Mouse (Mus musculus) midbrain, embryonic 10.5 days (tissue): ENCODE data around the gene Inpp5k. TPM values are rescaled to one million over a fixed set of nuclear protein-coding genes. Genes with fewer than 3 reads are reported as not detected.

Experiments
- DNase-seq: peaks from one replicate; pipeline ENCODE4 v3.0.0-alpha.2; 2017; ENCODE audit warnings: low spot score
- H3K27ac ChIP-seq: fragments of 300-500 bp; sonication (generic); replicated peaks from 2 replicates; pipeline ENCODE4 v1.5.1; 2016; ENCODE audit warnings: mild to moderate bottlenecking
- H3K27me3 ChIP-seq: fragments of 300-500 bp; sonication (generic); 2 replicates; pipeline ENCODE4 v1.6.1; 2016; ENCODE audit warnings: low read depth, mild to moderate bottlenecking; ENCODE audit not compliant: poor library complexity, severe bottlenecking
- H3K36me3 ChIP-seq: fragments of 300-500 bp; sonication (generic); 2 replicates; pipeline ENCODE4 v1.6.1; 2016; ENCODE audit warnings: mild to moderate bottlenecking, moderate library complexity
- H3K4me1 ChIP-seq: fragments of 300-500 bp; sonication (generic); 2 replicates; pipeline ENCODE4 v1.6.1; 2016
- H3K4me3 ChIP-seq: fragments of 300-500 bp; sonication (generic); 2 replicates; pipeline ENCODE4 v1.5.1; 2016; ENCODE audit warnings: mild to moderate bottlenecking, moderate library complexity
- H3K9me3 ChIP-seq: fragments of 300-500 bp; sonication (generic); replicated peaks from 2 replicates; pipeline ENCODE4 v1.6.1; 2016; ENCODE audit warnings: mild to moderate bottlenecking
- WGBS: fragments of 180-500 bp; shearing (Covaris S2); methylation state at CpG from one replicate; pipeline ENCODE4 v1.1.7; 2016; 5-methylcytosine and 5-hydroxymethylcytosine counted together
- polyA plus RNA-seq: library from polyadenylated mRNA; unstranded; fragments of >200 nt; fragmentation: Nextera tagmentation; extraction: Ambion mirVana; gene quantifications from 2 replicates; pipeline ENCODE4 v1.2.1, GENCODE M21; 2016

The Inpp5k gene
- 19.6 and 23.8 TPM in 2 replicates for polyA plus RNA-seq

DNA sequence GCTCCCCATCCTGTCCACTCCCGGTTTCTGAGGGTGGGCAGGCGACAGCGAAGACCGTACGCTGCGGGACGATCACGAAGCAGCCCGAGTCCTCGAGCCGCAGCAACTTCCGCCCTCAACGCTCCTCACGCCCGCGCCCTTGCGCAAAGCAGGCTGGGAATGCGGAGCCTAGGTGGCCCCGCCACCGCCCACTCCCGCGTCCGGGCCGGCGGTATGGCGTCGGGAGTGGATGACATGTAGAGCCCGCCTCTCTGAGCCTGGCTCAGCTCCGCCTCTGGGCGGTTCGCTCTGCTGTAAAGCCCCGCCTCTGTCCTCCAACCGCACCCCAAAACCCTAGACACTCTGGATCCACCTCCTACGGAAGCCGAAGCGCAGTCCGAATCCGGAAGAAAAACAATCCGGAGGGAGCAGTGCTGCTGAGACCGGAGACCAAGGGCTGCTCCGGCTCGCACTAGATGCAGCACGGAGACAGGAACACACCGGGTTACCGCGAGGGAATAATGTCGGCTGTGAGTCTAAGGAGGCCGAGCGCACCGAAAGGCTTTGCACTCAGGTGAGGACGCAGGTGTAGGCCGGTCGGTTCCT, at the start of gene Inpp5k:
Gene Inpp5k, plus strand, starts transcription at position 344 of the 585 bp plus-strand sequence.
- DNase-seq, result peak; percentile 94
- H3K27me3 ChIP-seq, result no peaks in the 10 kb centered on the region
- H3K27ac ChIP-seq, result peak within 1 kb of the TSS; percentile 89
- H3K4me1 ChIP-seq, result peaks cover 32% of the 10 kb centered on the region
- H3K36me3 ChIP-seq, result peaks cover 31% of the 10 kb centered on the region
- WGBS, result under 1% methylated on average over 53 of the region's 53 CpGs
- H3K9me3 ChIP-seq, result no peaks in the 10 kb centered on the region
- peak within 1 kb of the TSS; percentile 79 for H3K4me3 ChIP-seq

DNA sequence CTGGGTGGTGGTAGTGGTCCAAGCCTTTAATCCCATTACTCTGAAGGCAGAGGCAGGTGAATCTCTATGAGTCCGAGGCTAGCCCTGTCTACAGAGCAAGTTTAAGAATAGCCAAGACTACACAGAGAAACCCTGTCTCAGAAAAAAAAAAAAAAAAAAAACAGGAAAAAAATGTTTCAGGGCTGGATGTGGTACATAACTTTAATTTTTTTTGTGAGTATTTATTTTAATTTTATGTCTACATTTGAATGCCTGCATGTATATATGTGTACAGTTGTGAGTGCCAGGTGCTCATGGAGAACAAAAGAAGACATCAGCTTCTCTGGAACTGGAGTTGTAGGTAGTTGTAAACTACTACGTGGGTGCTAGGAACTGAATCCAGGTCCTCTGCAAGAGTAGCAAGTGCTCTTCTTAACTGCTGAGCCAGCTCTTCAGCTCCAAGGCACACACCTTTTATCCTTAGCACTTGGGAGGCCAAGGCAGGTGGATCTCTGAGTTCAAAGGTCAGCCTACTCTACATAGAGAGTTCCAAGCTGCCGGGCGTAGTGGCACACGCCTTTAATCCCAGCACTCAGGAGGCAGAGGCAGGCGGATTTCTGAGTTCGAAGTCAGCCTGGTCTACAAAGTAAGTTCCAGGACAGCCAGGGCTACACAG, 49.2 kb upstream of the Inpp5k start:
- 93% methylated on average over 7 of the region's 7 CpGs for WGBS
- no peaks in the 10 kb centered on the region for H3K36me3 ChIP-seq
- H3K4me3 ChIP-seq, result no peak overlapping the region
- H3K4me1 ChIP-seq, result no peaks in the 10 kb centered on the region
- H3K27ac ChIP-seq, result no peak overlapping the region
- H3K27me3 ChIP-seq, result no peaks in the 10 kb centered on the region
- H3K9me3 ChIP-seq, result no peaks in the 10 kb centered on the region
- no peak for DNase-seq

DNA sequence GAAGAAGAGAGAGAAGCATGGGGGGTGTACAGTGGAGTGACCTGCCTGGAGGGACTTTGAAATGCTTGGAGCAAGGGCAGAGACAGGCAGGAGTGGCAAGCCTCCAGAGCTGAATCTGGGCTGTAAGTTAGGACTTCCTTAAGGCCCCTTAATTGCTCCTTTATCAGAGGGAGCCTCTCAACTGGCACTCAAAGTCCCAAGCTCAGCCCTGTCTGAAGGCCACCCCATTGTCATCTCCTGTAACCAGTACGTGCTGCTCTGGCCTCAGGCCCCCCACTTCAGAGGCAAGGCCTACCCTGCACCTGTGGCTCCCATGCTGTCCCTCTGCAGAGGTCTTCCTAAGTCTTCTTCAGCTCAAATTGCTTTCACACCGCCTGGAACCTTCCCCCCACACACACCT, 47.3 kb upstream of the Inpp5k start:
- H3K4me3 ChIP-seq, result no peak overlapping the region
- no peak for DNase-seq
- 75% methylated on average over 2 of the region's 2 CpGs for WGBS
- no peaks in the 10 kb centered on the region for H3K36me3 ChIP-seq
- peaks cover 14% of the 10 kb centered on the region for H3K4me1 ChIP-seq
- no peaks in the 10 kb centered on the region for H3K9me3 ChIP-seq
- H3K27ac ChIP-seq, result no peak overlapping the region
- H3K27me3 ChIP-seq, result no peaks in the 10 kb centered on the region

DNA sequence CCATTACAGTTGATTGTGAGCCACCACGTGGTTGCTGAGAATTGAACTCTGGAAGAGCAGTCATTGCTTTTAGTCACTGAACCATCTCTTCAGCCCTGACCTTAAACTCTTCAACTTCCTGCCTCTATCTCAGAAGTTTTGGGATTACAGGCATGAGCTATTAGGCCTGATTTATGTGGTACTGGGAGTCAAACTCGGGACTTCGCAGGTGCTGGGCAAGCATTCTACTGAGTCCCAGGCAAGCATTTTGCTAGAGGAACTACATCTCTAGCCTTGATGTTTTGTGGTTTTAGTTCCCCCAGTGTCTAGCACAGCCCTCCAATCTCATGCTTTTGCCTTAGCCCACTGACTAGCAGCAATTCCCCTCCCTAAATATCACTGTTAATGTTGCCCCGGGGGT, 45.7 kb upstream of the Inpp5k start:
- Histone ChIP-seq H3K4me3 (no peak overlapping the region), H3K4me1 (peaks cover 28% of the 10 kb centered on the region), H3K9me3 (no peaks in the 10 kb centered on the region), H3K27me3 (no peaks in the 10 kb centered on the region), H3K27ac (no peak overlapping the region), H3K36me3 (no peaks in the 10 kb centered on the region)
- no peak for DNase-seq
- 84% methylated on average over 4 of the region's 4 CpGs for WGBS

DNA sequence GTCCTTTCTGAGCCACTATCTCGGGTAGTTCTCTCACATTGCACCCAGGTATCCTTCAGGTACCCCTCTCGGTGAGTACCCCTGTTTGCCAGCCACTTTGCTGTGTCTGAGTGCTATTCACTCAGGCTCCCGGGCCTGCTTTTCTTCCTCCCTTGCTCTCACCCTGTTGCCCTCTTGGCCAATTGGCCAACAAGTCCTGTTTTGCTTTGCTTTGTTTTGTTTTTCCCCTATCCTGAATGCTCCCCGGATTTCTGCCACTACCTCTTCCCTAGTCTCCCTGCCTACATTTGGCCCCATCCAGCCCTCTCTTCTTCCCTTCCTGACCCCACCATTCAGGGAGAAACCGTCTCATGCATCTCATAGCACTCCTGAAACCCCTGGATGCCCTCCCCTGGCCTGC, 44.8 kb upstream of the Inpp5k start:
- WGBS, result 81% methylated on average over 5 of the region's 5 CpGs
- H3K36me3 ChIP-seq, result 0 out of 2 replicates have a peak, but pooled peaks cover 3% of the 10 kb centered on the region
- H3K27me3 ChIP-seq, result no peaks in the 10 kb centered on the region
- H3K9me3 ChIP-seq, result no peaks in the 10 kb centered on the region
- DNase-seq, result no peak
- peaks cover 32% of the 10 kb centered on the region for H3K4me1 ChIP-seq
- no peak overlapping the region for H3K4me3 ChIP-seq
- H3K27ac ChIP-seq, result no peak overlapping the region

DNA sequence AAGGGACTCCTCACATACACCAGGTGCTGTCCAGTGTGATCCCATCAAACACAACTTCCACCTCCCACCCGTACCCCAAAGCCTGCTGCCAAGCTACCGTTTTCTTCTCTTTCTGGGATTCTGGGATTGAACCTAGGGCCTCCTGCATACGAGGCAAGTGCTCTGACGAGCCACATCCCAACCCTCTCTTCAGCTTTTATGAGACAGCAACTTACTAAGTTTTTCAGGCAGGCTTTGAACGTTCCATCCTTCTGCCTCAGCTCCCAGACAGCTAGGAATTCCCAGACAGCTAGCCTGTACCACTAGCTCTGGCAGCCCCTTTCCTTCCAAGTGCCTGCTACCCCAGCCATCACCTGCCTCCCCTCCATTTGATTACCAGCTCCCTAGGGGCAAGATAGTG, 43.8 kb upstream of the Inpp5k start:
- H3K4me3 ChIP-seq, result peak overlapping the region; percentile 69; the same call in 1 of the 2 replicates
- H3K36me3 ChIP-seq, result peaks cover 13% of the 10 kb centered on the region
- H3K27me3 ChIP-seq, result no peaks in the 10 kb centered on the region
- H3K27ac ChIP-seq, result peak overlapping the region; percentile 92
- peaks cover 32% of the 10 kb centered on the region for H3K4me1 ChIP-seq
- no peak for DNase-seq
- WGBS, result 87% methylated on average over 5 of the region's 5 CpGs
- no peaks in the 10 kb centered on the region for H3K9me3 ChIP-seq

DNA sequence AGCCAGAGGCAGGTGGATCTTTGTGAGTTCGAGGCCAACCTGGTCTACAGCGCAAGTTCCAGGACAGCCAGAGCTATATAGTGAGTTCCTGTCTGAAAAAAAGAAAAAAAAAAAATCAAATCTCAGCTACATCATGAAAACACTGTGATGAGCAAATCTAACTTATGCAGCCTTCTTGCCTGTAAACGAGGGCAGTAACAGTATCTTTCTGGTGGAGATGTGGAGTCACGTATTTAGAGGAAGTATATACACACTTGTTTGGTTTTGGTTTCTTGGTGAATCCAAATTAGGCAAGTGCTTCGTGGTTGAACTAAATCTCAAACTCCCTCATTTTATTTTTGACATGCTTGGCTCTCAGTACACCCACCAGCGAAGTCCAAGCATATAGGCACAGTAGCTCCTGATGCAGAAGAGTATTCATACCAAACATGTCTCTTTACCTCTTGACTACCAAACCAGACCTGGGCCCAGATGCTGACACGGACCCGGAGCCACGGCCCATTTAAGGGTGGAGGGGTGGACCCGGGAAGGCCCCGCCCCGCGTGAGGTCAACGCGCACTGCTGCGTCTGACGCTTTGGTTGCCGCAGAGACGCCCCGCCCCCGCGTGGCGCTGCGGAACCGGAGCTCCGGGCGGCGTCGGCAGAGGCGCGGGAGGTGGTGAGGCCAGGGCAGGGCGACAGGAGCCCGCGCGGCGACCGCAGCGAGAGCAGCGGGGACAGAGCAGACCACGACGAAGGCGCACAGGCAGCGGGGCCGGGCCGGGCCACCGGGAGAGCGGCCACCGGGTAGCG, 43.1 kb upstream of the Inpp5k start, which contains the start of gene Pitpna:
Gene Pitpna, plus strand, starts transcription at position 605 of the 792 bp plus-strand sequence.
- H3K4me3 ChIP-seq, result peak within 1 kb of the TSS; percentile 69
- peaks cover 32% of the 10 kb centered on the region for H3K4me1 ChIP-seq
- H3K36me3 ChIP-seq, result peaks cover 20% of the 10 kb centered on the region
- no peaks in the 10 kb centered on the region for H3K27me3 ChIP-seq
- WGBS, result 6% methylated on average over 49 of the region's 49 CpGs
- H3K27ac ChIP-seq, result peak within 1 kb of the TSS; percentile 92
- no peaks in the 10 kb centered on the region for H3K9me3 ChIP-seq
- peak; percentile 91 for DNase-seq

DNA sequence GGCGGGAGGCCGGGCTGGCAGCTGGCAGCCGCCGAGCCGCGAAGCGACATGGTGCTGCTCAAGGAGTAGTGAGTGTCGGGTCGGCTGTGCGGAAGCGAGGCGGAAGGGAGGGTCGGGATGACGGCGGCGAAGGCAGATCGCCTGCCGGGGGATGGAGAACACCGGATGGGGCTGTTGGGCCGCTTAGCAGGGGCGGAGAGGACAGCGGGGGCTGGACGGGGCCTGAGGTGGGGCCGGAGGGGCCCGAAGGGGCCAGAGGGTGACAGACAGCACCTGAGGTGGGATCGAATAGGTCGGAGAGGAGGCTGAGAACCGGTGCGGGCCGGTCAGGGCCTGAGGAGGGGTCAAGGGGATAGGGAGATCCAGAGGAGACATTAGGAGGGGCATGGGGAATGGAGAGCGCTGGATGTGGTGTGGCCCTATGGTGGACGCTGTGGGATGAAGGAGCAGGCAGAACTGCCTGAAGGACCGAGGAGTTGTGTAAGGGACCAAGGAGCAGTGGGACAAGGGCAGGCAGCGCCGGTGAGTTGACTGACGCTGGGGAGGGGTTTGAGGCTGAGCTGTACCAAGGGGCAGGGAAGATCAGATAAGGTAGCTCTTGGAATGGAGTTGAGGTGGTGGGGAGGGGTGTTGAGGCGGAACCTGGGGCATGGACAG, 42.4 kb upstream of the Inpp5k start:
- Histone ChIP-seq H3K4me1 (peaks cover 32% of the 10 kb centered on the region), H3K27ac (peak overlapping the region; percentile 92), H3K4me3 (peak overlapping the region; percentile 69), H3K36me3 (peaks cover 27% of the 10 kb centered on the region), H3K9me3 (no peaks in the 10 kb centered on the region), H3K27me3 (no peaks in the 10 kb centered on the region)
- no peak for DNase-seq
- WGBS, result 2% methylated on average over 37 of the region's 37 CpGs

DNA sequence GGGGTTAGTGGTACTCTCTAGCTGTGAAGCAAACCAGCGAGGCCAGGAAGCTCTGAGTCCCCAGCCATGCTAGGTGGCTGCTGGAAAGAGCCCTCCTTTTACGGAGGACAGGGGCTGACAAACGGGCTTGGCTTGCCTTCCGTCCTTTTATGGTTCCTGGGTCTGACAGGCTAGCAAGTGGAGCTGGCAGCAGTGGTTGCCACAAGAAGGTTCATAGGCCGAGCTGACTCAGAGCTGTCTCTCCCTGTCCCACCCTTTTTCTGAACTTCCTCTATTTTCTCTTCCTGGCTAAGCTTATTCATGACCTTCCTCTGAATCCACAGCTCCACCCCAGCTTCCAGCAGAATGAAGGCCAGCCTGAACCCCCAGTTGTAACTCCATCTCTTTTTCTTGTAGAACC, 38.2 kb upstream of the Inpp5k start:
- WGBS, result 89% methylated on average over 5 of the region's 5 CpGs
- Histone ChIP-seq H3K4me3 (no peak overlapping the region), H3K4me1 (peaks cover 38% of the 10 kb centered on the region), H3K9me3 (no peaks in the 10 kb centered on the region), H3K27ac (no peak overlapping the region), H3K36me3 (peaks cover 65% of the 10 kb centered on the region), H3K27me3 (0 out of 2 replicates have a peak, but pooled peaks cover 3% of the 10 kb centered on the region)
- no peak for DNase-seq

DNA sequence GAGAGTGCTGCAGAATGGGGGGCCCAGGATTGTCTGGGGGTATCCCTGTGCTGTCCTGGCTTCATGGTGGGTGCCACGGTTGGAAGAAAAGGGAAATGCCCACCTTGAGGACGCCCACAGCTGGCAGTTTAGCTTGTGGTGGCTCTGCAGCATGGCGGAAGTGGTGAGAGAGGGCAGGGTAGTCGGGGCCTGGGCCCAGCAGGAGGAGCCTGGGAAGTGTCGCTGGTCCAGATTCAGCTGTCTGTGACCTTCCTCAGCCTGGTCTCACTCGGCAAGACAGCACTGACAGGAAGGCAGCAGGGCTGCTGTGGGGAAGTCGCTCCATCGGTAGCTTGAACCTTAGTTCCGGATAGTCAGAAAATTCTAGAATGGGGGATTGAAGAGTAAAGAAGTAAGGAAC, 36.4 kb upstream of the Inpp5k start:
- DNase-seq, result no peak
- 0 out of 2 replicates have a peak, but pooled peaks cover 3% of the 10 kb centered on the region for H3K27me3 ChIP-seq
- H3K27ac ChIP-seq, result no peak overlapping the region
- WGBS, result 88% methylated on average over 9 of the region's 9 CpGs
- peaks cover 84% of the 10 kb centered on the region for H3K36me3 ChIP-seq
- peaks cover 20% of the 10 kb centered on the region for H3K4me1 ChIP-seq
- H3K9me3 ChIP-seq, result no peaks in the 10 kb centered on the region
- no peak overlapping the region for H3K4me3 ChIP-seq

DNA sequence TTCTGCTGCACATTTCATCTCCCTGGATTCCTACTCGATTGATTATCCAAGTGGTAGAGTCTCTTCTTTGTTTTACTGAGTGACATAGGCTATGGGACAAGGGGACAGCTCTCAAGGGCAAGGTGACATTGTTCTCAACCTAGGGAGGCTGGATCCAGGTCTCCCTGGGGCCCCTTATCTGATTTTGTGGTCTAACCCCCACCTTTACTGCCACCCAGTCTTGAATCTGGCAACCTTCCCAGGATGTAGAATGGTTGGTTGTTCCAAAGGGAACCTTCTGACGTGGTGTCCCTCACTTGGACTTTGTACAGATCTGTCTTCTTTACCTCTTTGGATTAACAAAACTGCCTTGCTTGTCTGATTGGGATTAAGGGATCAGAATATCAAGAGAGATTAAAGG, 35.4 kb upstream of the Inpp5k start:
- no peak for DNase-seq
- no peaks in the 10 kb centered on the region for H3K9me3 ChIP-seq
- H3K4me1 ChIP-seq, result peaks cover 11% of the 10 kb centered on the region
- no peak overlapping the region for H3K27ac ChIP-seq
- 61% methylated on average over 2 of the region's 2 CpGs for WGBS
- 0 out of 2 replicates have a peak, but pooled peaks cover 3% of the 10 kb centered on the region for H3K27me3 ChIP-seq
- H3K4me3 ChIP-seq, result no peak overlapping the region
- H3K36me3 ChIP-seq, result peaks cover 89% of the 10 kb centered on the region

DNA sequence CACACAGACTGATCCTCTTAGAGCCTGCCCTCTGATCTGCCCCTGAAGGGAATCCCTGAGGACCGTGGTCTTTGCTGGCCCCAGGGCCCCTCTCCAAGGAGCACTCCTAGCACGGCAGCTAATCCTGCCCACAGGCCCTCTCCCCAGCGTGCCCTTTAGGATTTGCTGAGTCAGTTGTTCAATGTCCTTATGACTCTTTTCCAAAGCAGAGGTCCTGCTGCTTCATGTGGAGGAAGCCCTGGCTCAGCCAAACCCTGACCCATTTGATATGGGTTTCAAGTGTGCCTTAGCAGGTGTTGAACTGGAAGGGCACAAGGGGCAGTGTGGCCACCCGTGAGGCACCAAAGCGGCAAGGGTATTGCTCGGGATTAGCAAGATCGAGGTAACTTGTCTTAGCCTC, 35.0 kb upstream of the Inpp5k start:
- Histone ChIP-seq H3K4me1 (peaks cover 11% of the 10 kb centered on the region), H3K27ac (no peak overlapping the region), H3K9me3 (no peaks in the 10 kb centered on the region), H3K27me3 (0 out of 2 replicates have a peak, but pooled peaks cover 3% of the 10 kb centered on the region), H3K36me3 (peaks cover 92% of the 10 kb centered on the region), H3K4me3 (no peak overlapping the region)
- WGBS, result 62% methylated on average over 7 of the region's 7 CpGs
- DNase-seq, result no peak
